Mouse (Mus musculus): ENCODE measurements around the gene Parp9.

Gene Parp9

GRCm38 (mm10) chr16:36008396-36008795, 70.1 kb downstream of the Parp9 start:
- DNase-seq, result no peak

GRCm38 (mm10) chr16:36016335-36016734, 78.1 kb downstream of the Parp9 start:
- DNase-seq, result no peak
